Mouse (Mus musculus) CH12.LX (cell line): ENCODE data around the gene Os9. TPM values are rescaled to one million over a fixed set of nuclear protein-coding genes. Genes with fewer than 3 reads are reported as not detected.
A peak's percentile ranks its signal among the peaks of the same experiment; 100 is the strongest.

Experiments
- DNase-seq: peaks from one replicate; pipeline ENCODE4 v3.0.0-alpha.2; 2013; ENCODE audit errors: extremely low read depth
- H3K27ac ChIP-seq: 2 replicates; pipeline ENCODE4 v1.5.1; 2012; ENCODE audit warnings: low read depth, mild to moderate bottlenecking, control low read depth, moderate library complexity; ENCODE audit not compliant: insufficient read depth
- H3K27me3 ChIP-seq: replicated peaks from 2 replicates; pipeline ENCODE3; 2012; ENCODE audit warnings: inconsistent platforms
- H3K36me3 ChIP-seq, 2 experiments: replicated peaks in 1 of 2; 2 replicates each; pipeline versions ENCODE3 to v1.6.1; 2012; ENCODE audit warnings: inconsistent platforms in 1 of 2, low read length in 1 of 2, mild to moderate bottlenecking in 1 of 2, mixed read lengths in 1 of 2, moderate library complexity in 1 of 2; ENCODE audit not compliant: control insufficient read depth in 1 of 2, insufficient read depth in 1 of 2
- H3K4me1 ChIP-seq, 2 experiments: 2 replicates each; pipeline ENCODE4 v1.6.1; 2012; ENCODE audit warnings: inconsistent platforms in 1 of 2, moderate library complexity in 1 of 2; ENCODE audit not compliant: insufficient read depth in 2 of 2, control insufficient read depth in 1 of 2
- H3K4me2 ChIP-seq: 2 replicates; pipeline ENCODE4 v1.6.1; 2012; ENCODE audit warnings: low read depth, mild to moderate bottlenecking, control low read depth; ENCODE audit not compliant: poor library complexity, insufficient read depth, severe bottlenecking
- H3K4me3 ChIP-seq, 3 experiments: fragments of 150-350 bp in 1 of 3; sonication (generic) in 1 of 3; replicated peaks in 1 of 3; 2 replicates each; pipeline versions ENCODE3 to v1.5.1; 2011 to 2012; ENCODE audit warnings: low read depth in 2 of 3, low read length in 2 of 3, mild to moderate bottlenecking in 2 of 3, moderate library complexity in 2 of 3, control low read depth in 1 of 3, improper control_type of control experiment in 1 of 3, inconsistent platforms in 1 of 3, mixed read lengths in 1 of 3; ENCODE audit not compliant: poor library complexity in 1 of 3
- H3K79me2 ChIP-seq: replicated peaks from 2 replicates; pipeline ENCODE4 v1.6.1; 2012; ENCODE audit warnings: mild to moderate bottlenecking, moderate library complexity; ENCODE audit not compliant: control insufficient read depth, poor library complexity, insufficient read depth, severe bottlenecking; ENCODE audit errors: extremely low read depth
- H3K9ac ChIP-seq: 2 replicates; pipeline ENCODE4 v1.6.1; 2012; ENCODE audit warnings: low read depth, mild to moderate bottlenecking, control low read depth, moderate library complexity; ENCODE audit not compliant: insufficient read depth
- H3K9me3 ChIP-seq: replicated peaks from 2 replicates; pipeline ENCODE3; 2012; ENCODE audit warnings: low read length, inconsistent platforms, mixed read lengths
- BHLHE40 ChIP-seq: IDR thresholded peaks from 2 replicates; pipeline ENCODE4 v1.6.1; 2011; ENCODE audit warnings: mild to moderate bottlenecking, low read depth, low read length, improper control_type of control experiment
- CHD1 ChIP-seq: IDR thresholded peaks from 2 replicates; pipeline ENCODE4 v1.6.1; 2012; ENCODE audit warnings: low read depth, low read length, improper control_type of control experiment, inconsistent platforms
- CHD2 ChIP-seq: IDR thresholded peaks from 2 replicates; pipeline ENCODE4 v1.6.1; 2011; ENCODE audit warnings: low read length, improper control_type of control experiment
- CTCF ChIP-seq, 2 experiments: IDR thresholded peaks in 1 of 2; conservative IDR thresholded peaks in 1 of 2; 2 replicates each; pipeline ENCODE4 v1.5.1; 2011 to 2012; ENCODE audit warnings: low read depth in 2 of 2, low read length in 2 of 2, improper control_type of control experiment in 1 of 2, inconsistent platforms in 1 of 2, mild to moderate bottlenecking in 1 of 2, moderate library complexity in 1 of 2
- E2F4 ChIP-seq: IDR thresholded peaks from 2 replicates; pipeline ENCODE4 v1.6.1; 2011; ENCODE audit warnings: low read depth, low read length, improper control_type of control experiment; ENCODE audit not compliant: insufficient replicate concordance
- ELF1 ChIP-seq: IDR thresholded peaks from 2 replicates; pipeline ENCODE4 v1.6.1; 2014; ENCODE audit warnings: low read depth, mild to moderate bottlenecking, inconsistent platforms, low read length, improper control_type of control experiment
- EP300 ChIP-seq: IDR thresholded peaks from 2 replicates; pipeline ENCODE4 v1.6.1; 2011; ENCODE audit warnings: low read length, improper control_type of control experiment
- ETS1 ChIP-seq: conservative IDR thresholded peaks from 2 replicates; pipeline ENCODE4 v1.6.1; 2012; ENCODE audit warnings: low read depth, mild to moderate bottlenecking, inconsistent platforms, low read length, improper control_type of control experiment, moderate library complexity
- GABPA ChIP-seq: IDR thresholded peaks from 2 replicates; pipeline ENCODE4 v1.6.1; 2012; ENCODE audit warnings: low read depth, low read length, improper control_type of control experiment, inconsistent platforms; ENCODE audit not compliant: insufficient replicate concordance
- HCFC1 ChIP-seq: IDR thresholded peaks from 2 replicates; pipeline ENCODE4 v1.6.1; 2012; ENCODE audit warnings: low read depth, mild to moderate bottlenecking, inconsistent platforms, low read length, improper control_type of control experiment
- IRF4 ChIP-seq: IDR thresholded peaks from 2 replicates; pipeline ENCODE4 v1.6.1; 2014; ENCODE audit warnings: low read depth, mild to moderate bottlenecking, inconsistent platforms, low read length, improper control_type of control experiment
- JUN ChIP-seq: IDR thresholded peaks from 2 replicates; pipeline ENCODE4 v1.6.1; 2011; ENCODE audit warnings: low read depth, mild to moderate bottlenecking, low read length, improper control_type of control experiment, moderate library complexity; ENCODE audit not compliant: insufficient read depth
- JUND ChIP-seq: conservative IDR thresholded peaks from 2 replicates; pipeline ENCODE4 v1.6.1; 2011; ENCODE audit warnings: low read depth, low read length, improper control_type of control experiment
- KAT2A ChIP-seq: IDR thresholded peaks from 2 replicates; pipeline ENCODE4 v1.6.1; 2012; ENCODE audit warnings: low read length, improper control_type of control experiment, inconsistent platforms; ENCODE audit not compliant: insufficient replicate concordance
- MAFK ChIP-seq: IDR thresholded peaks from 2 replicates; pipeline ENCODE4 v1.6.1; 2011; ENCODE audit warnings: low read length, improper control_type of control experiment; ENCODE audit not compliant: insufficient replicate concordance
- MAX ChIP-seq: IDR thresholded peaks from 2 replicates; pipeline ENCODE4 v1.6.1; 2011; ENCODE audit warnings: low read length, improper control_type of control experiment
- MAZ ChIP-seq: IDR thresholded peaks from 2 replicates; pipeline ENCODE4 v1.6.1; 2012; ENCODE audit warnings: low read depth, mild to moderate bottlenecking, inconsistent platforms, low read length, improper control_type of control experiment, moderate library complexity
- MEF2A ChIP-seq: IDR thresholded peaks from 2 replicates; pipeline ENCODE4 v1.6.1; 2014; ENCODE audit warnings: low read depth, mild to moderate bottlenecking, inconsistent platforms, low read length, improper control_type of control experiment, borderline replicate concordance
- MXI1 ChIP-seq: IDR thresholded peaks from 2 replicates; pipeline ENCODE4 v1.6.1; 2011; ENCODE audit warnings: mild to moderate bottlenecking, low read depth, low read length, improper control_type of control experiment
- MYC ChIP-seq: IDR thresholded peaks from 2 replicates; pipeline ENCODE4 v1.6.1; 2011; ENCODE audit warnings: low read depth, mild to moderate bottlenecking, improper control_type of control experiment, low read length
- NELFE ChIP-seq: IDR thresholded peaks from 2 replicates; pipeline ENCODE4 v1.6.1; 2011; ENCODE audit warnings: low read depth, low read length, improper control_type of control experiment
- NRF1 ChIP-seq: IDR thresholded peaks from 2 replicates; pipeline ENCODE4 v1.6.1; 2014; ENCODE audit warnings: low read depth, mild to moderate bottlenecking, inconsistent platforms, low read length, improper control_type of control experiment, moderate library complexity
- PAX5 ChIP-seq: IDR thresholded peaks from 2 replicates; pipeline ENCODE4 v1.6.1; 2012; ENCODE audit warnings: low read length, inconsistent platforms, mixed read lengths
- POLR2A ChIP-seq: IDR thresholded peaks from 2 replicates; pipeline ENCODE4 v1.6.1; 2011; ENCODE audit warnings: low read depth, mild to moderate bottlenecking, improper control_type of control experiment, low read length
- POLR2AphosphoS2 ChIP-seq: IDR thresholded peaks from 2 replicates; pipeline ENCODE4 v1.6.1; 2011; ENCODE audit warnings: low read depth, low read length, improper control_type of control experiment
- RAD21 ChIP-seq: IDR thresholded peaks from 2 replicates; pipeline ENCODE4 v1.6.1; 2011; ENCODE audit warnings: low read depth, mild to moderate bottlenecking, low read length, improper control_type of control experiment, moderate library complexity
- RCOR1 ChIP-seq: conservative IDR thresholded peaks from 2 replicates; pipeline ENCODE4 v1.6.1; 2012; ENCODE audit warnings: low read depth, mild to moderate bottlenecking, inconsistent platforms, low read length, improper control_type of control experiment
- SIN3A ChIP-seq: IDR thresholded peaks from 2 replicates; pipeline ENCODE4 v1.6.1; 2012; ENCODE audit warnings: low read length, improper control_type of control experiment, inconsistent platforms
- SMC3 ChIP-seq: IDR thresholded peaks from 2 replicates; pipeline ENCODE4 v1.6.1; 2011; ENCODE audit warnings: low read depth, low read length, improper control_type of control experiment
- TBP ChIP-seq: conservative IDR thresholded peaks from 2 replicates; pipeline ENCODE4 v1.6.1; 2011; ENCODE audit warnings: low read depth, low read length, improper control_type of control experiment
- TCF12 ChIP-seq: IDR thresholded peaks from 2 replicates; pipeline ENCODE4 v1.6.1; 2014; ENCODE audit warnings: low read depth, mild to moderate bottlenecking, inconsistent platforms, low read length, improper control_type of control experiment
- UBTF ChIP-seq: IDR thresholded peaks from 2 replicates; pipeline ENCODE4 v1.6.1; 2012; ENCODE audit warnings: low read depth, mild to moderate bottlenecking, inconsistent platforms, low read length, improper control_type of control experiment, moderate library complexity
- USF1 ChIP-seq: IDR thresholded peaks from 2 replicates; pipeline ENCODE4 v1.6.1; 2014; ENCODE audit warnings: low read depth, mild to moderate bottlenecking, inconsistent platforms, low read length, improper control_type of control experiment
- USF2 ChIP-seq: conservative IDR thresholded peaks from 2 replicates; pipeline ENCODE4 v1.6.1; 2011; ENCODE audit warnings: low read depth, low read length, improper control_type of control experiment
- ZC3H11A ChIP-seq: IDR thresholded peaks from 2 replicates; pipeline ENCODE4 v1.6.1; 2012; ENCODE audit warnings: low read depth, mild to moderate bottlenecking, inconsistent platforms, low read length, improper control_type of control experiment
- ZKSCAN1 ChIP-seq: IDR thresholded peaks from 2 replicates; pipeline ENCODE4 v1.6.1; 2012; ENCODE audit warnings: low read depth, inconsistent platforms, low read length, improper control_type of control experiment, borderline replicate concordance
- ZMIZ1 ChIP-seq: IDR thresholded peaks from 2 replicates; pipeline ENCODE4 v1.6.1; 2012; ENCODE audit warnings: low read depth, mild to moderate bottlenecking, inconsistent platforms, low read length, improper control_type of control experiment
- ZNF384 ChIP-seq: IDR thresholded peaks from 2 replicates; pipeline ENCODE4 v1.6.1; 2012; ENCODE audit warnings: low read depth, low read length, improper control_type of control experiment, inconsistent platforms
- dilution Hi-C: fragments of 300-500 bp; cut with MboI; formaldehyde crosslinking; loops from 2 replicates; pipeline ENCODE4 v1.14.3; 2020; ENCODE audit warnings: low sequenced_read_pairs; ENCODE audit not compliant: extremely low pct_unique_long_range_greater_than_20kb, extremely low pct_ligation_motif_present
- in situ Hi-C: fragments of 300-500 bp; cut with MboI; formaldehyde crosslinking; loops from 3 replicates; pipeline ENCODE4 v1.14.3; 2019; ENCODE audit warnings: low sequenced_read_pairs, low pct_ligation_motif_present, low pct_unique_long_range_greater_than_20kb, mixed read lengths
- polyA plus RNA-seq: library from polyadenylated mRNA; unstranded; fragments of >175 nt; gene quantifications from 2 replicates; pipeline ENCODE4 v1.2.1, GENCODE M21; 2012; ENCODE audit warnings: low read depth; ENCODE audit not compliant: insufficient read length
- total RNA-seq, 2 experiments: library from RNA; depleted of rRNA; stranded (reverse); fragments of 300-350 nt in 1 of 2; fragments of >200 nt in 1 of 2; gene quantifications; 2 replicates each; pipeline ENCODE4 v1.2.3; 2012 to 2014

Gene Os9
- total RNA-seq (2012; rRNA removed) (81.1 and 82.7 TPM in 2 replicates), total RNA-seq (2014; rRNA removed) (41.0 and 42.8 TPM in 2 replicates), polyA plus RNA-seq (61.9 and 78.2 TPM in 2 replicates)

GRCm38 (mm10) chr10:127121066-127121477, at the start of gene Os9:
Gene Os9, minus strand, starts transcription at chr10:127121131.
- Histone ChIP-seq H3K27me3 (no peaks in the 10 kb centered on the region), H3K79me2 (peaks cover 7% of the 10 kb centered on the region; the same call in 1 of the 2 replicates), H3K27ac (peak within 1 kb of the TSS; percentile 13), H3K4me2 (peak within 1 kb of the TSS; percentile 86), H3K9ac (peak within 1 kb of the TSS; percentile 70), H3K9me3 (no peaks in the 10 kb centered on the region), H3K4me1 (peaks cover 4 to 39% of the 10 kb centered on the region in 2 experiments; a peak in 3 of 4 replicates), H3K36me3 (peaks cover 31 to 38% of the 10 kb centered on the region in 2 experiments)
- dilution Hi-C loops (no loop called here), in situ Hi-C loops (no loop called here)
- peak; percentile 99 for DNase-seq
- TF ChIP-seq JUN, result no peak
- TF ChIP-seq ELF1, result peak; percentile 100
- peak; percentile 96 for TF ChIP-seq HCFC1
- no peak for TF ChIP-seq MYC
- no peak for TF ChIP-seq MEF2A
- no peak for TF ChIP-seq POLR2AphosphoS2
- peak; percentile 60 for TF ChIP-seq NRF1
- TF ChIP-seq IRF4, result no peak
- TF ChIP-seq POLR2A, result peak; percentile 84
- TF ChIP-seq JUND, result no peak
- TF ChIP-seq MAZ, result peak; percentile 54; the same call in 1 of the 2 replicates
- TF ChIP-seq ZC3H11A, result no peak
- TF ChIP-seq ZKSCAN1, result no peak
- no peak for TF ChIP-seq ZNF384
- no peak for TF ChIP-seq MAX
- TF ChIP-seq SIN3A, result peak; percentile 97
- TF ChIP-seq GABPA, result no peak; the same call in 1 of the 2 replicates
- peak; percentile 49; the same call in 1 of the 2 replicates for TF ChIP-seq MXI1
- peak; percentile 97 for TF ChIP-seq CHD2
- no peak for TF ChIP-seq CTCF (conservative IDR thresholded peaks at IDR 0.05 in 1 of 2, IDR thresholded peaks at IDR 0.05 in 1 of 2; ENCODE audit: low read depth in 2 of 2, low read length in 2 of 2)
- no peak for TF ChIP-seq CHD1
- no peak for TF ChIP-seq RAD21
- TF ChIP-seq SMC3, result no peak
- TF ChIP-seq USF1, result no peak
- TF ChIP-seq TBP, result peak; percentile 66; the same call in 1 of the 2 replicates
- no peak for TF ChIP-seq ETS1
- no peak; the same call in 1 of the 2 replicates for TF ChIP-seq NELFE
- no peak for TF ChIP-seq USF2
- peak; percentile 74 for TF ChIP-seq TCF12
- no peak for TF ChIP-seq E2F4
- no peak for TF ChIP-seq UBTF
- no peak for TF ChIP-seq PAX5
- no peak for TF ChIP-seq BHLHE40
- no peak for TF ChIP-seq EP300
- no peak for TF ChIP-seq RCOR1
- no peak for TF ChIP-seq MAFK
- TF ChIP-seq ZMIZ1, result no peak
- TF ChIP-seq KAT2A, result peak; percentile 95; the same call in 1 of the 2 replicates
- TF ChIP-seq, all 38 proteins: peak for 11
- H3K4me3 ChIP-seq, result peak within 1 kb of the TSS; percentile 91 to 99 (median 98)
